Mouse (Mus musculus): ENCODE measurements around the gene Bcl9l.

Bcl9l gene

DNA sequence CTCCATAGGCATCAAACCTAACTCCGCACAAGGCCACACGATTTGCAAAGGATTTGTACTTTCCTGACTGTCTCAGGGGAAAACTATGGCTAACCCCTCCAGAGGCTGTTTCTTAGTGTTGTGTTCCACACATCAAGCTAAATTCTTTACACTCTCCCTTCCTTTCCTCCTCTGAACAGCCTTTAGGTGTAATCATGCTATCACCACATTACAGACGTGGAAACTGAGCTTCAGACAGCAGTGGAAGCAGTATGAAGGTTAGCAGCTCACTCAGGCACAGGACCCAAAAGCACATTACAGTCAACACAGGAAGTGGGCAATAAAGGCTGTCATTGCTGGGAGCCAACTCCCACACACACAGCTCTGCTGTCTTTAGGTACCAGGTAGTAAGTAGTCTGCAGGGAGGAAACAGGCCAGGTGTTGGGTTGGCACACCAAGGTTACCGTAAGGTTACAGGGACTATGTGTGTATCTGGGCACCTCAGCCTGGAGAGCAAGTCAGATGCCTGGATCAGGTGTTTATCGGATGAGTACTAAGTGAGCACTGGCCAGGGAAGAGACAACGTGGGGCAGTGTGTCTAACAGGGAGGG lies 50.5 kb downstream of the Bcl9l start:
- no peak for TF ChIP-seq GATA4 (IDR thresholded peaks at IDR 0.05; ENCODE audit: insufficient replicate concordance, low read length)

- no peak for TF ChIP-seq GATA4 (IDR thresholded peaks at IDR 0.05; ENCODE audit: insufficient replicate concordance, low read length)
Measured at GRCm38 (mm10) chr9:44537625-44538301, 55.1 kb downstream of the Bcl9l start.

GRCm38 (mm10) chr9:44539816-44540421 lies 57.3 kb downstream of the Bcl9l start:
- TF ChIP-seq GATA4 (IDR thresholded peaks at IDR 0.05; ENCODE audit: insufficient replicate concordance, low read length) = no peak

DNA sequence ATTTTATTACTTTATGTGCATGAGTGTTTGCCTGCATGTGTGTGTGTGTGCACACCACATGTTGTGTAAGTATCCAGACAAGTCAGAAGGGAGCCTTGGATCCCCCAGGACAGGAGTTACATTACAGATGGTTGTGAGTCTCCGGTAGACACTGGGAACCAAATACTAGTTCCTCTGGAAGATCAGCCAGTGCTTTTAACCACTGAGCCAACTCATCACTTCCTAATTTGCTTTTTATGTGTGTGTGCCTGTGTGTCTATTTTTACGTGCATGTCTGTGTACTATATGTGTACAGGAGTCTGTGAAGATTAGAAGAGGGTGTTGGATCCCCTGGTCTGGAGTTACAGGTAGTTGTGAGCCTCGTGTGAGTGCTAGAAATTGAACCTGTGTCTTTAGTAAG lies 58.1 kb downstream of the Bcl9l start:
- no peak for TF ChIP-seq GATA4 (IDR thresholded peaks at IDR 0.05; ENCODE audit: insufficient replicate concordance, low read length)

- TF ChIP-seq GATA4 (IDR thresholded peaks at IDR 0.05; ENCODE audit: insufficient replicate concordance, low read length) = no peak
Measured at GRCm38 (mm10) chr9:44542364-44542763, 59.7 kb downstream of the Bcl9l start.

DNA sequence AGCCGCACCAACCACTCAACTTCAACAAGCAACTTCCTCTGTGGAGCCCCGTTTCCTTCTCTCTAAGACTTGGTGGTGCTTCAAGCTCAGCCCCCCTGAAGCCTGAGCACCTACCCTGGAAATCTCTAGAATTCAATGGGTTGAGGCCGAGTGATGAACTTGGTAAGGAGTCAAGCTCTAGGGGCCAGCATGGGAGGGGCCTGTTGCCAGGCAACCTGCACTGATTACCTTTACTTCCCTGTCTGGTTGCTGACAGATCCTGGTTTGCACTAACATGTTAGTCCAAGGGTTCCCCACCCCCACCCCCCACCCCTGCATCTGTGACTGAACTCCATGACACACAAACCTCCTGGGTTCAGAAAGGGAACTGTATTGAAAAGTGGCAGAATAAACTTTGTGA lies 62.4 kb downstream of the Bcl9l start:
- no peak for TF ChIP-seq GATA4 (IDR thresholded peaks at IDR 0.05; ENCODE audit: insufficient replicate concordance, low read length)

DNA sequence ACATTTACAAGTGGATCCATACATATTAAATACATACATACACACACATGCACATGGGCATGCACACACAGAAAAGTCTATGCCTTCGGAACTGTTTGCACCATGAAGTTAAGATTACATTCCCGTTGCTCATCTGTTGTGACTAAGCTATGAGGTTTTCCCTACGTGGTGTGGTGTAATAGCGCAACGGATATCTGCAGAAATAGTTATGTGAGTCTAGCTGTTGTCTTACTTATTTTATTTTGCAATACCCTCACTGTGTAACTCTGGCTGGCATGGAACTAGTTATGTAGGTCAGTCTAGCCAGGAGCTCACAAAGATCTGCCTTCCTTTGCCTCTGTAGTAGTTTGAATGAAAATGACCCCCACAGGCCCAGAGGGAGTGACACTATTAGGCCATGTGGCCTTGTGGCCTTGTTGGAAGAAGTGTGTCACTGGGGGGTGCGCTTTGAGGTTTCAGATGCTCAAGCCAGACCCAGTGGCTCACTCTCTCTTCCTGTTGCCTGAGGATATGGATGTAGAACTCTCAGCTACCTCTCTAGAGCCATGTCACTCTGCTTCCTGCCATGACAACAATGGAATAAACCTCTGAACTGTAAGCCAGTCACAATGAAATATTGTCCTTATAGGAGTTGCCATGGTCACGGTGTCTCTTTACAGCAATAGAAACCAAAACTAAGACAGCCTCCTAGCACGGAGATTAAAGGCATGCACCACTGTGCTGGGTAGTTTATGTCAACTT lies 66.0 kb downstream of the Bcl9l start:
- TF ChIP-seq GATA4 (IDR thresholded peaks at IDR 0.05; ENCODE audit: insufficient replicate concordance, low read length) = no peak

DNA sequence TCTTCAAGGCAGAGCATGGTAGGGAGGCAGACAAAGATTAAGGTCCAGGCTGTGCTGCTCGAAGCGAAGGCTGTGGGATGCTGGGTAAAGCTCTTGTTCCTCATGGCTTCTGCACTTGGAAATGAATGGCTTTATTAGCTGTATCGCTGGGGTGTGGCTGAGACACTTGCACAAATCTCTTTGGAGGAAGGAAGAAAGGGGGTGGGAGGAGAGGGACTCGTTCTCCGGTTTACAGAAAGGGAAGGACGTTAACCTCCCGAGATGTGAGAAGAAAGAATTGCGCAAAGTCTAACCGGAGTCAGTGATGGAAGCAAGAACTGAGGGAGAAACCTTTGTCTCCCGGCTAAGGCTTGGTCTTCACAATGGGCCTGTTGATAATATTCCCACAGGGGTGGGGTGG lies 68.5 kb downstream of the Bcl9l start:
- no peak for TF ChIP-seq GATA4 (IDR thresholded peaks at IDR 0.05; ENCODE audit: insufficient replicate concordance, low read length)

- no peak for TF ChIP-seq GATA4 (IDR thresholded peaks at IDR 0.05; ENCODE audit: insufficient replicate concordance, low read length)
Measured at GRCm38 (mm10) chr9:44552161-44552560, 69.5 kb downstream of the Bcl9l start.

Data from liver, adult (tissue).